Mouse (Mus musculus): ENCODE results near the gene Npas2.

Gene Npas2

DNA sequence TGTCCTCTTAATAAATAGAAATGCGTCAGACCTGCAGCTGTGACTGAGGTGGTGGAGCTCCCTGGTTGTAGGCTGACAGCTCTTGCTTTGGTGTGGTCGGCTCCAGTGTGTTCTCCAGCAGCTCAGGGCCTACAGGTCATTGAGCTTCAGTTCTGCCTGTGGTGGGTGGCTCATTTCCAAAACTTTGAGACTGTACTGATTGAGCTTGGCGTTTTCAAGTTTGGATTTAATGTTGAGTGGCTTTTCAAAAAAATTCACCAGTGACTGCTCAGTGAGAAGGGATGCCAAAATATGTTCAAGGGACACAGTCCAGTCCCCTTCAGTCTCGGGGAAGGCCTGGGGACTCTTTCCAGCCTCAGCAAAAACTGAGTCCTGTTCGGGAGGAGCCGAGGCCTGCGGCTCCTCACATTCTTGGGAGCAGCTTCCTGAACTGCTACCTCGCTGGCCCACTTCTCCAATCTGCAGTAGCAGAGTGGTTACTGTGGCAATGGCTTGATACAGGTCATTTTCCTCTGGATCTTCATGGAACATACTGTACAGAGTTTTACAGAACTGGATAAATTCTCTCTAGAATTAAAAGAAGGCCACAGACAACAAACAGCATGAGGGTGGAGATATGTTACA, 178.8 kb downstream of the Npas2 start:
- in situ Hi-C loops (cut with MboI, MseI): no loop called here

- in situ Hi-C loops (cut with MboI, MseI): no loop called here
Observed at GRCm38 (mm10) chr1:39373378-39373777, 179.8 kb downstream of the Npas2 start.

- in situ Hi-C loops (cut with MboI, MseI): no loop called here
Observed at GRCm38 (mm10) chr1:39374231-39374809, 180.8 kb downstream of the Npas2 start.

DNA sequence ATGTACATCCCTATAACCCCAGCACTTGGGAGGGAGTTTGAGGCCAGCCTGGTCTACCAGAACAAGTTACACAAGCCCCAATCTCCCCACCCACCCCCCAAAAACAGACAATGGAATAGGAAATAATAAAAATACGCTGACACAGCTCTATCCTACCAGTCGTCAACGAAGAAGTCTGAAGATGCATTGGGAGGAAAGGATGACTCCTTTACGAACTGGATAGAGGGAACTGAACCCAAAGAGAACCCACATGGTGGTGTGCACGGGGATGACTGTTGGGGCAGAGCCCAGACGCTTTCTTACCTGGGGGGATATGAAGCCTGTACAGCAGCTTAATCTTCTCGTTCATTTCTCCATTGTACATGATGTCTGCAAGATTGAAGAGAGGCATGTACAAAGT, 182.6 kb downstream of the Npas2 start:
- in situ Hi-C loops (cut with MboI, MseI): no loop called here

GRCm38 (mm10) chr1:39376726-39377240, 183.3 kb downstream of the Npas2 start:
- in situ Hi-C loops (cut with MboI, MseI): no loop called here

DNA sequence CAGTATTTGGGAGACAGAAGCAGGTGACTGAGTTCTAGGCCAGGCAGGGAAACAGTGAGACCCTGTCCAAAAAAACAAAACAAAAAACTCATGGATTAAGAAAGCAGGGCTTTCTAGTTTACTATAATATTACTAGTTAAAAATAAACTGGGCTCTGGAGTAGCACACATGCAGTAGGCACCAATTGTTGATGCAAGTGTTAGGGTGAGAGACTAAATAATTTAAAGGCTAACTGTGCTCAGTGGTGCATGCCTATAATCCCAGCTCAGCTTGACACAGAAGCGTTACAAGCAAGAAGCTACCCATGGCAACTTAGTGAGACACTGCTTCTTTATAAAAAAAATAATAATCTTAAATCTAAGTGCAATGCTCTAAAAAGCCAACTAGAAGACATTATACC, 185.0 kb downstream of the Npas2 start:
- in situ Hi-C loops (cut with MboI, MseI): no loop called here

DNA sequence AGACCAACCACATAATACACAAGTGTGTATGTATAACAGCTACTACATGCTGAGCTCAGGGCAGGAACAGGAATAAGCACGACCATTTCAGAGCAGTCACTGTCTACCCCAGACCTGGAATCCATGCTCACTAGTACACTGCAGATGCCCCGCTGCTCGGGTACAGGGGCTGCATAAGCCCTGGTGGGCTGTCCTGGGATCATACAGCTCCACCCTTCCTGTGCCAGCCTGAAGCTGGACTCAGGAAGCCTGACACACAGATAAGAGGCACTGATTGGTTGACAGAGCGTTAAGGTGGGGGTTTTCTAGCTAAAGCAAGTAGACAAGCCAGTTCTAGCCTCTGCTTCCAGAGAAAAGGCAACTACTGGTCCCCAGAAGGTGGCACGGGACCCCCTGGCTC, 185.5 kb downstream of the Npas2 start:
- in situ Hi-C loops (cut with MboI, MseI): no loop called here

DNA sequence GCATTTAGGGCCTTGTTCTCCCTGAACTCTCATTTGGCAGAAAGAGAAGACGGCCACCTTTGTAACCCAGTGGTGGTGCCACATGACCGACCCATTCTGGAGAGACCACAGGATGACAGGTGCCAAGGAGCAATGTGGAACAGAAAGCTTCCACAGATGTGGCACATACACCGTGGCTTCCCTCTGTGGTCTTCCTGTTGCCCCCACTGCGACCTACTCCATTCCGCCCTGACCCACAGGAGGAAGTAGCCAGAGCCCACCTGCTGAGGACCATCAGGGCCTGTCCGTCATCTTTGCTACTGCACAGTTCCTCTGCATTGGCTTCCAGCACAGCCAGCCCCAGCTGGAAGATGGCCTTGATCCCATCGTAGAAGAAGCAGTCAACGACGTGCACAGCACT, 187.5 kb downstream of the Npas2 start:
- in situ Hi-C loops (cut with MboI, MseI): no loop called here

GRCm38 (mm10) chr1:39384914-39385313, 191.4 kb downstream of the Npas2 start:
- in situ Hi-C loops (cut with MboI, MseI): no loop called here

DNA sequence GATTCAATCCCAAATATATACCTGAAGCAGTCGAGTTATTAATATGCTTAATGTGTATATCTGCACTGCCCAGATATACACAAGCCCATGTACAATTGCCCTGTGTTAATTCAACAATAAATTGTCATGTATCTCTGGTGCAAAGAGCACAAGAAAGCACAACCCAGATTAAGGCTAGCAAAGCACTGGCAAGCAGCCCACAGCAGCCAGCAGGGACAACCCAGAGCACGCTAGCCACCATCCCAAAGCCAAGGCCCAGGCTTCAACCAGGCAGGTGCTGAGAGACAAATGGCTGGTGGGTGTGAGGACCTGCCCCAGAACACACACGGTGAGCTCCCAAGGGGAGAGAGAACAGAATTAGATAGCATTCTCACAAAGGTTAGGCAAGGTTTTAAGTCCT, 192.9 kb downstream of the Npas2 start:
- in situ Hi-C loops (cut with MboI, MseI): no loop called here

DNA sequence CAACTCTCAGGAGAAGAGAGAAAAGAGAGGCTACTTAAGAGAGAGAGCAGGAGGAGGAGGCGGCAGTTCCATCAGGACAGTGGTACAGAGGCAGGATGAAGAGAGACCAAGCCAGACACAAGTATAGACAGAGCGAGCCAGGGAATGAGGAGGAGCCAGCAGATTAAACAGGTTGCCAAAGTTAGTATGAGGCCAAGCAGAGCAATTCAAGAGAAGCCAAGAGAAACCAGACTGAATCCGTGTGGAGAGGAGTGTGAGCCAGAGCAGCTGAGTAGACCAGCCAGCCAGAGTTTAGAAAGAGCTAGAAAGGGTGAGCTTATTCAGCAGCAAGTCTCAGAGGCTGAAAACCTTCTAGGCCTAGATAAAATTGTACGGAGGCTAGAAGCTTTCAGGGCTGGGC, 194.0 kb downstream of the Npas2 start:
- in situ Hi-C loops (cut with MboI, MseI): no loop called here

DNA sequence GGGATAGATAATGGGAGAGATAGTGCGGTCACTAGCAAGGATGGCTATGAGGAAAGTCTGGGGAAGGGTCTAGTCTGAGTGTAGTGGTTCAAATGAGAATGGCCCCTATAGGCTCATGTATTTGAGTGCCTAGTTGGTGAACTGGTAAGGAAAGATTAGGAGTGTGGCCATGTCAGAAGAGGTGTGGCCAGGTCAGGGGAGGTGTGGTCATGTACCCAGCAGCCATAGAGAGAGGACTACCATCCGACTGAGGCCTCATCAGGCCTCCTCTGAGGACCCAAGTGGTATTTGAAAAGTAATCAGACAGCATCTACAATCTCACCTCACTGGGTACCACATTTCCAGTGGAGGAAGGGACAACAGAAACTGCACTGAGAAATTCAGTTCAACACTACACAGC, 194.6 kb downstream of the Npas2 start:
- in situ Hi-C loops (cut with MboI, MseI): no loop called here

- in situ Hi-C loops (cut with MboI, MseI): no loop called here
Observed at GRCm38 (mm10) chr1:39389338-39389737, 195.8 kb downstream of the Npas2 start.

DNA sequence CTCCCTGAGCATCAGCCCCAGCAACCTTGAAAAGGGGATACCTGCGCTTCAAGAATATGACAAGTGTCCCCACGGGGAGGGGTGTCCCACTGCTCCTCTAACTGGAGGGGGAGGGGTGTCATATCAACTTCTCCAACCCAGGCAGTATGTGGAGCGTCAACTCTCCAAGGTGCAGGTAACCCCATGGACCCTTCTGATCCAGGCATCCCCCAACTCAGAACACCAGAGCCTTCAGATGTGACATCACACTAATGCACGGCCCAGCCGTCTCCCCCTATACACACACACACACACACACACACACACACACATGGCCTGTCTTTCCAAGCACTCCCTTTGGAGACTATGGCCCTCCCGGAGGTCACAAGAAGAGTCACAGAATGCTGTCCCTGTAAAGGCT, 198.1 kb downstream of the Npas2 start:
- in situ Hi-C loops (cut with MboI, MseI): loop anchor here (5.0 kb wide), 1 partner anchor 131 kb away; no protein-coding TSS in a partner anchor

DNA sequence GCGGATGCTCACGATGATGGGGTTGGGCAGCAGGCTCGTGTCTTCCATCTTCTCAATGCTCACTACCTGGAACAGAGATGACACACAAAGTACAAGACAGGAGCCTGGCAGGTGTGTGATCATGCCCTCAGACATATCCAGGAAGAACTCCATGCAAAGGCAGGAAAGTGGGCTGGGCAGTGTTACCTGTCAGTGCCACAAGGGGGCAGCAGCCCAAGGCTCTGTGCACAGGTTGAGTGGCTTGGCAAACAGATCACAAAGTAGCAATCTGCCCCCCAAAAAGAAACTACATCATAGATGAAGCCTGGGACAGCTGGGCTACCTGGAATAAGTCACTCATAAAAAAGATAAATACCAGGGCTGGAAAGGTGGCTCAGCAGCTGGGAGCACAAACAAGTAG, 198.7 kb downstream of the Npas2 start:
- in situ Hi-C loops (cut with MboI, MseI): loop anchor here (5.0 kb wide), 1 partner anchor 130 kb away; no protein-coding TSS in a partner anchor

- in situ Hi-C loops (cut with MboI, MseI): loop anchor here (5.0 kb wide), 1 partner anchor 129 kb away; no protein-coding TSS in a partner anchor
Observed at GRCm38 (mm10) chr1:39393217-39393867, 199.8 kb downstream of the Npas2 start.

- in situ Hi-C loops (cut with MboI, MseI): loop anchor here (5.0 kb wide), 1 partner anchor 128 kb away; no protein-coding TSS in a partner anchor
Observed at GRCm38 (mm10) chr1:39394096-39394495, 200.6 kb downstream of the Npas2 start.

GRCm38 (mm10) chr1:39394650-39395049, 201.1 kb downstream of the Npas2 start:
- in situ Hi-C loops (cut with MboI, MseI): loop anchor here (5.0 kb wide), 1 partner anchor 128 kb away; no protein-coding TSS in a partner anchor

GRCm38 (mm10) chr1:39396347-39396746, 202.8 kb downstream of the Npas2 start:
- in situ Hi-C loops (cut with MboI, MseI): no loop called here

- in situ Hi-C loops (cut with MboI, MseI): no loop called here
Observed at GRCm38 (mm10) chr1:39398284-39398683, 204.8 kb downstream of the Npas2 start.

DNA sequence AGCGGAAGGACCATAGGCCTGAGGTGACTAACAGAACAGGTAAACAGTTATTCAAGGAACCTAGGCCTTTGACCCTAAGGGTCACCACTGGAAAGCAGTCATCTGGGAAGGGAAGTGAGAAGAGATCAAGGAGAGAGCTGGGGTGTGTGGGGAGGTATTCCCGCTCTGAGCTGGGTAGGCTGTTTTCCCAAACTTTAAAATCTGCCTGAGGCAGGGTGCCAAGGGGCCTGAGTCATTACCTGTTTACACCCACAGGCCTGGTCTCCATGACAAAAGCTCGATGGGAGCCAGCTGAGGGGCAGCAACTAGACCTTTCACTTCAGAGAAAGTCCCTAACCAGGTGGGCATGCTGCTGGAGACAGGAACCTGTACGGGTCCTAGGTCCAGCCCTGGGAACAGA, 205.7 kb downstream of the Npas2 start:
- in situ Hi-C loops (cut with MboI, MseI): no loop called here

DNA sequence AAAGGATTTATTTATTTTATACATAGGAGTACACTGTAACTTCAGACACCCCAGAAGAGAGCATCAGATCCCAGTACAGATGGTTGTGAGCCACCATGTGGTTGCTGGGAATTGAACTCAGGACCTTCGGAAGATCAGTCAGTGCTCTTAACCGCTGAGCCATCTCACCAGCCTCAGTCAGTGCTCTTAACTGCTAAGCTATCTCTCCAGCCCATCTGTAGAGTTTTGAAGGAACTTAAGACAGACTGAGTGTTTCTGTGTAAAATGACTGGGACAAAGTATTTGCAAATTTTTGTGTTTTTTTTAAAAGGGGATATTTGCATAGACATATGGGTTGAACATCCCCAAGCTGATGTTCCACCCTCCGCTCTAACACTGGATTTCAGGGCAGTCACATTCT, 206.6 kb downstream of the Npas2 start:
- in situ Hi-C loops (cut with MboI, MseI): no loop called here

GRCm38 (mm10) chr1:39407108-39407507, 213.6 kb downstream of the Npas2 start:
- in situ Hi-C loops (cut with MboI, MseI): no loop called here
